Mouse (Mus musculus) lung, adult 2 months (tissue): Measurements from ENCODE around the gene Psmc5.

Source experiments
- CTCF ChIP-seq: fragments of 200-500 bp; IDR thresholded peaks from 2 replicates; pipeline ENCODE4 v1.5.1; 2011; ENCODE audit warnings: mild to moderate bottlenecking, low read length, control low read depth; ENCODE audit not compliant: insufficient read depth
- POLR2A ChIP-seq: fragments of 200-500 bp; IDR thresholded peaks from 2 replicates; pipeline ENCODE4 v1.6.1; 2011; ENCODE audit warnings: low read depth, mild to moderate bottlenecking, control low read depth, low read length, borderline replicate concordance; ENCODE audit errors: extremely low read depth

DNA sequence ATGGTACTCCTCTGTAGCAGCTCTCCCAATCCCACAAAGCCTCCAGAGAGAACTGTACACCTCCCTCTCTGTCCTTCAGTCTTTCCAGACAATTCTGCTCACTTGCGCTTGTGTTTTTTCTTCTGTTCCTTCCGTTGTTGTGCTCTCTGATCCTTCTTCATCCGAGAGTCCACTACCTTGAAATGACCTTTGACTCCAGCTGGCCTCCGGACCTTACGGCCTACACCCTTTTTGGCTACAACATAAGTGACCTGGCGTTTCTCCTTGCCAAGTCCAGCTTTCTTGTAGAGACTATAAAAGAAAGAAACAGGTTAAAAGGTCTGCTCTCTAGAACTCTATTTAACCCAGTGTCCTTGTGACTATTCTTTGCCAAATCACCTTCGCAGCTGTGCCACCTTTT, 6.6 kb upstream of the Psmc5 start:
- TF ChIP-seq POLR2A = no peak
- TF ChIP-seq CTCF = no peak
